Mouse (Mus musculus): ENCODE measurements around the gene Mpig6b. TPM values are rescaled to one million over a fixed set of nuclear protein-coding genes. Genes with fewer than 3 reads are reported as not detected.

Gene Mpig6b
- polyA plus RNA-seq, 1 experiment: 2.1 TPM

GRCm38 (mm10) chr17:35013221-35013620, 52.8 kb downstream of the Mpig6b start:
- TF ChIP-seq POLR2A (IDR thresholded peaks at IDR 0.05; ENCODE audit: borderline replicate concordance, extremely low read depth, low read depth, low read length) (no peak), CTCF (IDR thresholded peaks at IDR 0.05; ENCODE audit: insufficient read depth, low read length) (no peak)
- Histone ChIP-seq H3K4me3 (replicated peaks; ENCODE audit: extremely low read depth, low read depth, low read length) (no peak overlapping the region), H3K4me1 (ENCODE audit: control insufficient read depth, insufficient read depth, low read length) (no peaks in the 10 kb centered on the region; the same call in 1 of the 2 replicates)
- no peak for DNase-seq
- WGBS: 68% methylated on average over 6 of the region's 6 CpGs

Other genes starting within 250 kb of the Mpig6b start
- 45.1 and 46.0 TPM in 2 replicates for gene Stk19, start 229.2 kb downstream of the Mpig6b start, polyA plus RNA-seq (2012; rRNA removed)
- gene Dxo, start 229.2 kb downstream of the Mpig6b start, polyA plus RNA-seq (2012; rRNA removed): 45.6 and 58.1 TPM in 2 replicates
- 77.8 and 94.8 TPM in 2 replicates for gene Skiv2l, start 216.0 kb downstream of the Mpig6b start, polyA plus RNA-seq (2012; rRNA removed)
- gene Nelfe, start 215.8 kb downstream of the Mpig6b start, polyA plus RNA-seq (2012; rRNA removed): 22.4 and 23.2 TPM in 2 replicates
- gene Cfb, start 203.7 kb downstream of the Mpig6b start, polyA plus RNA-seq (2012; rRNA removed): 20.8 and 23.8 TPM in 2 replicates
- gene Zbtb12, start 186.7 kb downstream of the Mpig6b start, polyA plus RNA-seq (2012; rRNA removed): 10.6 and 12.3 TPM in 2 replicates
- gene Gm20547, start 184.1 kb downstream of the Mpig6b start, polyA plus RNA-seq (2012; rRNA removed): not detected in 2 replicates
- 25.8 and 27.7 TPM in 2 replicates for gene C2, start 167.9 kb downstream of the Mpig6b start, polyA plus RNA-seq (2012; rRNA removed)
- gene Ehmt2, start 167.7 kb downstream of the Mpig6b start, polyA plus RNA-seq (2012; rRNA removed): 192 and 199 TPM in 2 replicates
- 11.6 and 13.5 TPM in 2 replicates for gene Slc44a4, start 151.7 kb downstream of the Mpig6b start, polyA plus RNA-seq (2012; rRNA removed)
- gene Neu1, start 134.9 kb downstream of the Mpig6b start, polyA plus RNA-seq (2012; rRNA removed): 40.4 and 46.6 TPM in 2 replicates
- 20.1 and 93.1 TPM in 2 replicates for gene Hspa1b, start 106.9 kb downstream of the Mpig6b start, polyA plus RNA-seq (2012; rRNA removed)
- not detected in 2 replicates for gene Gm20481, start 96.3 kb downstream of the Mpig6b start, polyA plus RNA-seq (2012; rRNA removed)
- gene Hspa1a, start 94.0 kb downstream of the Mpig6b start, polyA plus RNA-seq (2012; rRNA removed): 12.9 and 66.3 TPM in 2 replicates
- gene Hspa1l, start 93.5 kb downstream of the Mpig6b start, polyA plus RNA-seq (2012; rRNA removed): 0.81 and 1.3 TPM in 2 replicates
- gene Lsm2, start 84.3 kb downstream of the Mpig6b start, polyA plus RNA-seq (2012; rRNA removed): 42.3 and 51.6 TPM in 2 replicates
- 119 and 159 TPM in 2 replicates for gene Vars, start 65.2 kb downstream of the Mpig6b start, polyA plus RNA-seq (2012; rRNA removed)
- gene Vwa7, start 49.6 kb downstream of the Mpig6b start, polyA plus RNA-seq (2012; rRNA removed): 4.0 and 4.2 TPM in 2 replicates
- gene Sapcd1, start 38.2 kb downstream of the Mpig6b start, polyA plus RNA-seq (2012; rRNA removed): 2.1 and 2.8 TPM in 2 replicates
- gene Msh5, start 19.4 kb downstream of the Mpig6b start, polyA plus RNA-seq (2012; rRNA removed): 5.4 and 6.0 TPM in 2 replicates
- gene Clic1, start 16.2 kb downstream of the Mpig6b start, polyA plus RNA-seq (2012; rRNA removed): 124 and 153 TPM in 2 replicates
- gene Ddah2, start 7.1 kb downstream of the Mpig6b start, polyA plus RNA-seq (2012; rRNA removed): 137 and 141 TPM in 2 replicates
- 3.8 and 90.0 TPM in 2 replicates for gene Ly6g6c, start 796 bp downstream of the Mpig6b start, polyA plus RNA-seq (2012; rRNA removed)
- 5.8 and 25.7 TPM in 2 replicates for gene Ly6g6e, start 10.7 kb upstream of the Mpig6b start, polyA plus RNA-seq (2012; rRNA removed)
- 14.5 and 16.7 TPM in 2 replicates for gene Ly6g6d, start 11.9 kb upstream of the Mpig6b start, polyA plus RNA-seq (2012; rRNA removed)
- 0.16 and 0.84 TPM in 2 replicates for gene Ly6g6f, start 19.4 kb upstream of the Mpig6b start, polyA plus RNA-seq (2012; rRNA removed)
- gene Abhd16a, start 23.1 kb upstream of the Mpig6b start, polyA plus RNA-seq (2012; rRNA removed): 196 and 245 TPM in 2 replicates
- not detected in 2 replicates for gene Ly6g5c, start 42.1 kb upstream of the Mpig6b start, polyA plus RNA-seq (2012; rRNA removed)
- gene Ly6g5b, start 49.2 kb upstream of the Mpig6b start, polyA plus RNA-seq (2012; rRNA removed): 1.4 and 2.0 TPM in 2 replicates
- gene Gpank1, start 55.3 kb upstream of the Mpig6b start, polyA plus RNA-seq (2012; rRNA removed): 17.9 and 21.9 TPM in 2 replicates
- gene Csnk2b, start 55.9 kb upstream of the Mpig6b start, polyA plus RNA-seq (2012; rRNA removed): 232 and 297 TPM in 2 replicates
- 12.1 and 12.9 TPM in 2 replicates for gene D17H6S53E, start 60.2 kb upstream of the Mpig6b start, polyA plus RNA-seq (2012; rRNA removed)
- 0.12 TPM in 1 of 2 replicates, not detected in the other for gene Apom, start 65.9 kb upstream of the Mpig6b start, polyA plus RNA-seq (2012; rRNA removed)
- 227 and 234 TPM in 2 replicates for gene Bag6, start 69.0 kb upstream of the Mpig6b start, polyA plus RNA-seq (2012; rRNA removed)
- 327 and 373 TPM in 2 replicates for gene Prrc2a, start 98.7 kb upstream of the Mpig6b start, polyA plus RNA-seq (2012; rRNA removed)
- 1.4 and 1.6 TPM in 2 replicates for gene Aif1, start 109.9 kb upstream of the Mpig6b start, polyA plus RNA-seq (2012; rRNA removed)
- 19.7 and 37.0 TPM in 2 replicates for gene Lst1, start 122.3 kb upstream of the Mpig6b start, polyA plus RNA-seq (2012; rRNA removed)
- gene Ltb, start 128.3 kb upstream of the Mpig6b start, polyA plus RNA-seq (2012; rRNA removed): 28.1 and 29.9 TPM in 2 replicates
- gene Tnf, start 135.8 kb upstream of the Mpig6b start, polyA plus RNA-seq (2012; rRNA removed): 2.1 and 2.5 TPM in 2 replicates
- 1.0 and 1.1 TPM in 2 replicates for gene Lta, start 139.2 kb upstream of the Mpig6b start, polyA plus RNA-seq (2012; rRNA removed)
- gene Gm16181, start 154.7 kb upstream of the Mpig6b start, polyA plus RNA-seq (2012; rRNA removed): 1.2 TPM in 1 of 2 replicates, not detected in the other
- gene Atp6v1g2, start 167.5 kb upstream of the Mpig6b start, polyA plus RNA-seq (2012; rRNA removed): 6.3 and 8.1 TPM in 2 replicates
- gene Nfkbil1, start 169.6 kb upstream of the Mpig6b start, polyA plus RNA-seq (2012; rRNA removed): 16.5 and 21.6 TPM in 2 replicates
- 245 and 304 TPM in 2 replicates for gene Ddx39b, start 175.6 kb upstream of the Mpig6b start, polyA plus RNA-seq (2012; rRNA removed)
- gene H2-D1, start 196.5 kb upstream of the Mpig6b start, polyA plus RNA-seq (2012; rRNA removed): 878 and 1,286 TPM in 2 replicates

Data from lung, adult 2 months (tissue).